Mouse (Mus musculus) cerebellum, postnatal 14 days (tissue): Measurements from ENCODE around the gene Cyyr1.
"Not testable (repeated sequence)": the region's sequence is repeated elsewhere in the genome, so short reads cannot be mapped to it uniquely, and the experiment has no call there.

Experiments
- DNase-seq, 2 experiments: peaks; one replicate each; pipeline ENCODE4 v3.0.0; 2021; ENCODE audit warnings: mixed read lengths in 2 of 2

Cyyr1 gene

GRCm38 (mm10) chr16:85553297-85553696 is at the start of gene Cyyr1:
TSS of gene Cyyr1 (minus strand) at chr16:85553397.
- DNase-seq = not testable (repeated sequence)

- DNase-seq = no peak
These were observed 35.6 kb upstream of the Cyyr1 start for GRCm38 (mm10) chr16:85588844-85589243.

- DNase-seq = no peak
These were observed 34.5 kb upstream of the Cyyr1 start for GRCm38 (mm10) chr16:85587573-85588226.

DNA sequence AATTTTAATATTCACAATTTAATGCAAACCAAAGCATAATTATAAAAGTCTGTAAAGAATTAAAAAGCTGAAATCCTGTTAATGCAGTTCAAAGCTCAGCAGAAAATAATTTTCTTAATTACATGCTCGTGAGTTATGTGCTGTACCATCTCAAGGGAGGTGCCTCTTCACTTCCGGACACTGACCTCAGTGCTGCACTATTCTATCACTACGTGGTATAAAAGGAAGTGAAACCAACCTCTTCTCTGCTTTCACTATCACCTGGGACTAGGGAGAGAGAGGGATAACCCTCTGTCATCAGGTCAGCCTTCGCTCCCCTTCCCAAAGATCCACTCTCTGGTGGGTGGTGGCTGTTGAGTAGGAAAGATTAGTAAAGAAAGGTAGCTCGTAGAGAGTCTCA is 13.3 kb upstream of the Cyyr1 start:
- no peak for DNase-seq

GRCm38 (mm10) chr16:85553838-85554237 is 641 bp upstream of the Cyyr1 start:
- DNase-seq = no peak

DNA sequence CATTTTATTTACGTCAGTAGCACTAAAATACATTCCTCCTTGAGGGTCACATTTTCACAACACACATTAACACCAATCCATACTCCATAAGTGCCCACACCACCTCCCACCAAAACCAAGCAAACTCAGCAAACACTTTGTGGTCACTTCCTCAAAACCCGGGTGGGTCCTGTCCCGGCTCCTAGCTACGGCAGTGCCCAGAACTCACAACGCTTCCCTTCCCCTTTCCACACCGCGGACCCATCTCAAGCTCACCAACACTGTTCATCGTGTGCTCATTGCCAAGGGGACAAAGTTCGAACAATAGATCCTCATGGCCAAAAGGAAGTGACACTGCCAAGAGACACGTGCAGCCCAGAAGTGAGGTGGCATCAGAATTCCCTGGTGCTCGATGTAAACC is 1.2 kb downstream of the Cyyr1 start:
- DNase-seq = not testable (repeated sequence)

DNA sequence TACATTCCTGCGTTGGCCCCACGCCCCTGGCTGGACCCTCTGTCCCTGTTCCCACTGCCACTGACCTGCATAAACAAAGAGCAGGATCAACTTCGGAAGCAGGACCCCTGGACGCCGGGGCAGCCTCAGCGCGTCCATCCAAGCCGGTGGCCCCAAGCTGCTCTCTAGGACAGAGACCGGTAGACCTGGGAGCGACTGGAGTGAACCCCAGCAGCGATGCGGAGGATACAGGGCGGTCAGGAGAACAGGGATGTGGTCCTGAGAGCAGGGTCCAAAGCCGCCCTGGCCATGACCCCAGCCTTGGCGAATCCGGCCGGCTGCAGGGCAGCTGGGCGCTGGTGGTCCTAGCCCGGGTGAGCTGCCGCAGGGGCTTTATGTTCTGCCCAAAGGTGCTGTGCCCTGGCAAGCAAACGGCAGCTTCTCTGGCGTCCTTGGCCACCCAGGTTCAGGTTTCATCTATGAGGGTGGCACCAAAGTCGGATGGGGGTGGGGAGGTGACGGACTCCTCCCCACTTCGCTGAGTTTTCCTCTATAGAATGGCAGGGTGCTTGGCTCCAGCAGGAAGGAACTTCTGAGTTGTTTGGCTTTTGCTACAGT is 3.1 kb downstream of the Cyyr1 start:
- peak; percentile 14 to 20 for DNase-seq

DNA sequence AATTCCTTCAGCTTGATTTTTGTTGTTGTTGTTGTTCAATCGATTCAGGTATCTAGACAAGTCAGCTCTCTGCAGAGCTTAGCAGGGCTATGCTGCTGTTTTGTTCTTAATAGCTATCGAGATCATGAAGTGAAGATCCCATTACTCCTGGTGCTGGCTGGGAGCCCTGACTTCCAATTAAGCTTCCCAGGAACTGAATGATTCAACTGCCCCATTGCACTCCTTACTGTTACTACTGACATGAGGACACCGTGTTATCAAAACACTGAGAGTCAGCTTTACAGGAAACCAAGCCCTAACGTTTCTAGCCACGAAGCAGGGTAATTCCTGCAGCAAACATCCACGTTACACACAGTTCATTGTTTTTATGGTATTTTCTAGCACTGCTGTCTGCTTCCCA is 6.7 kb downstream of the Cyyr1 start:
- no peak for DNase-seq

DNA sequence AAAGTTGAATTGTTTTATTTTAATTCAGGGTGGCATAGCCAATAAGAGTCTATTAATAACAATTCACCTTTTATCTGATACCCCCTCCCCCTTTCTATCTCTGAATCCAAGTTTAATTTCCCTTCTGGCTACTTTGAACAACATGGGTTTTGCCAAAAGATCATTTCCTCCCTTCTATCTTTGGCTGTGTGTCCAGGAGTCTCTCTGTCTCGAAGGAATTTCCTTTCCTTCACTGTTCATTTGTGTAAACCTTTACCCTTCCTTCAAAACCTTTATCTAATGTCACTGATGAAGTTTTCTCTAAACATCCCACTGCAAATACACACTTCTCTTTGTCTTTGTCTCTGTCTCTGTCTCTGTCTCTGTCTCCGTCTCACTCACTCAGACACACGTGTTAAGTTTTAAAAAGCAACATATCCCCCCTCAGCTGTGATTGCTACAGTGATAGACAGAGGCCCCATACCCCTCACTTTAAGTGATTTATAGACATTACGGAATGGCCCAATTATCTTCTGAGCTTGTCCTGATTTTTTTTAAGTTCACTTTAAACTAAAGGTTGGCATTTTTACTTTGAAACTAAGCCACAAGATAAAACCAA is 11.4 kb downstream of the Cyyr1 start:
- DNase-seq = no peak

GRCm38 (mm10) chr16:85541023-85541422 is 12.2 kb downstream of the Cyyr1 start:
- no peak for DNase-seq

DNA sequence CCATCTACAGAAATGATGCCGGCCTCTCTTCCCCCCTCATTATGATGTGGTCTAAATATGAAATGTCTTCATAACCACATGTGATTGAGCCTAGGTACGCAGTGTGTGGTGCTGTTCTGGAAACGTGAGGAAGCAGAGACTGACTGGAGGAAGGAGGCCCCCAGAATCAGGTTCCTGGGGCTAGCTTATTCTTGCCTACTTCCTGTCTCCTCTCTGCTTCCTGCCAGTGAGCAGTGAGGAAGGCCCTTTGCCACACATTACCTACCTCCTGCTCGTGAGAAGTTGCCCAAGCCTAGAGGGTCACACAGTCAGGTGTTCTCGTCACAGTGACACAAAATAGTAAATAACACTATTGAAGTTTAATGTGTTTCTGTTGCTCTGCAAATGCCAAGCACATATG is 14.8 kb downstream of the Cyyr1 start:
- no peak for DNase-seq

DNA sequence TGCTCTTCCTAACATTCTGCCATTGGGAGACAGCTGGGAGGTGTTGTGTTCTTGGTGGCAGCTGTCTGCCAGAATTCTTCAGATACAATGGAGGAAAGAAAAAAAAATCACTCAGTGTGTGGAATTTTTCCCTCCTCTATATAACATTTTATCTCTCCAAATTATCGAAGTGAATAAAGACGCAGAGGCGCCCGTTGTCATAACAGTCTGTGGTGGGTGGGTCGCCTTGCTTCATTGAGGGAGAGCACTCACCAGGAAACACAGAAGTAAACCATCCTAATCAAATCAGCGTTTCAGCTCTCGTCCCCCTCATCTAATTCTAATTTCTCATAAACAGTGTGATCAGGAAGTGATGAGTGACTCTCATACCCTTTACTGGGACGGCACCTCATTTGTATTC is 17.1 kb downstream of the Cyyr1 start:
- no peak for DNase-seq

DNA sequence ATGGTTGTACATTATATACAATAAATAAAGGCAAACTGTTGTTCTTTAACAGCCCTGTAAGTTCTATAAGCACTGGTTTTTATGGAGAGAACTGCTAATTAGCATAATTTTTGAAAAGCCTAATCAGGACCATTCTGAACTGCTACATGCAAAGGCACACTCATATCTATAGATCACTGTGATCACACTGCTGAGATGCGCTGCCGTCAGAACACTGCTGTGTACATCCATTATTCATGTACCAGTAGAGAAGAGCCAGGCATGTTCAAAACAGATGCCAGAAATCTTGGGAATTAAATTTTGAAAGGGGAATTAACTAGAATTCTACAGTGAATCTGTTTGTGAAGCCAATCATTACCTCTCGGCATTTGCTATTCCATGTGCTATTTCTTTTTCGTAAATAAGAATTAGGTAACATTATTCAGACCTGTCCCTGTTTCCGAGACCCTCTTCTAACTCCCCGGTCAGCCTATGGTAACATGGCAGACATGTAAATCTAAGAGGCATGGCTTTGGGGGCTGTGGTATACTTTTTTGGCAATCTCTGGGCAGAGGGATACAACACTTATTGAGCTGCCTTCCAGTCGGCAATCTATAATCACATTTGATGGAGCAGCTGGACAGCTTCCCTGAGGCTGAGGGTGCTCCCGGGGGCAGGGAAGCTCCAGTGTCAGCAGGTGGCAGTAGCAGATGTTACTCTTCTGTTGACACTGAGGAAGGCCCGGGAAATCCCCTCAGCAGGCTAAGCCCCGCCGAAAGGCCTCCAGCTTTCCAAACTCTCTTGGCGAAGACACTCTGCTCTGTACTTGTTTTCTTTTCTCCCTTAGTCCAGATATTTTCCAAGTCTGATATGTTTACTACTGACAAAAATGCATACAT is 25.2 kb downstream of the Cyyr1 start:
- peak in 1 of 2 experiments; percentile 6 for DNase-seq

GRCm38 (mm10) chr16:85524589-85524988 is 28.6 kb downstream of the Cyyr1 start:
- DNase-seq = no peak

GRCm38 (mm10) chr16:85507264-85507663 is 45.9 kb downstream of the Cyyr1 start:
- DNase-seq = no peak

DNA sequence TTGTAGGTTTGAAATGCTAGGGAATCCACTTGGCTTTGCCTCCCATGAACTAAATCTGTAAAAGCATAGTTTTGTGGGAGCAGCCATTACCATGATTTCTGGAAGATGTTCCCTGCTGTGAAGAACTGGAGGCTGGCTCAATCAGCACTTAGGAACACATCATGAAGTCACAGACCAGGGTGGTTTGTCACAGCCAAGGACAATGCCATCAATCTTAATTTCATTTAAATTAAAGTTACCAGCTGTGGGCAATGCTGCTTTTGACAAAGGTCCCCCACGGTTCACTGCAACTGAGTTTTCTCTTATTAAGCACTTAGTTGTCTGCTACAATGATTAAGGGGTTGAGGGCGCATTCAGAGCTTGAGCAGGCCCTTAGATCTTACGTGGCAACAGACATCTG is 48.1 kb downstream of the Cyyr1 start:
- DNase-seq = no peak

DNA sequence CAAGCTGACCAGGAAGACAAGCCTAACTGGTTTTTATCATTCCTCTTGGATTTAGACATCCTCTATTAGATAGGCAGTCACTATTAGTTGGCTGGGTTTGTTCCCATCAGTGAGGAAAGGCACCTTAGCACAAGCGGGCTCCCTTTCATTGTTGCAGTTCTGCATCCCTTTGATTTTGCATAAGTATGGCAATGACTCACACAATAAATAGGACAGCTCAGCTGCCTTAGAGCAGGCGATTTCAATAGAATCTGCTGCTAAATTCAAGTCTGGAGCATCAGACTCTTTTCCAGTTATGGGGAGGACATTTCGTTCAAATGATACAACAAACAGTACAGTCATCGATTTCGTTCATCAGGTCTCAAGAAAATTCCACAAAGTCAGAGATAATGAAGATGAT is 49.8 kb downstream of the Cyyr1 start:
- DNase-seq = no peak

DNA sequence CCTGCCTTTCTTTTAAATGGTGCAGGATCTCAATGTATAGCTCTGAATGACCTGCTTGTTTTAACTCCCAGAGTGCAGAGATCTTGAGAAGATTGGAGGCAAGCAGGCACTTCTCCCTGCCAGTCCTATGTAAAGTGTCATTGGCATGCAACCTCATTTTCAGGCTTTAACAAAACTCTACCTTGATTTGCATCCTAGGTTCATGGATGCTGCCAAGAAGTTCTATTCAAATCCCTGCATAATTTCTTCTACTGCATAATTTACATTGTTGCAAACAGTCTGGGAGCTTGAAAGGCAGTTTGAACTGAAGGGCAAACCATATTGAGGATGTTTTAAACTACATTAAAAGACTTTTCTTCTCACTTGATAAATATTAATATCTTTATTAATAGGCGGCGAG is 57.4 kb downstream of the Cyyr1 start:
- DNase-seq = no peak

- DNase-seq = peak; percentile 24 to 35
These were observed 65.0 kb downstream of the Cyyr1 start for GRCm38 (mm10) chr16:85488105-85488607.

GRCm38 (mm10) chr16:85487266-85487665 is 65.9 kb downstream of the Cyyr1 start:
- no peak for DNase-seq

DNA sequence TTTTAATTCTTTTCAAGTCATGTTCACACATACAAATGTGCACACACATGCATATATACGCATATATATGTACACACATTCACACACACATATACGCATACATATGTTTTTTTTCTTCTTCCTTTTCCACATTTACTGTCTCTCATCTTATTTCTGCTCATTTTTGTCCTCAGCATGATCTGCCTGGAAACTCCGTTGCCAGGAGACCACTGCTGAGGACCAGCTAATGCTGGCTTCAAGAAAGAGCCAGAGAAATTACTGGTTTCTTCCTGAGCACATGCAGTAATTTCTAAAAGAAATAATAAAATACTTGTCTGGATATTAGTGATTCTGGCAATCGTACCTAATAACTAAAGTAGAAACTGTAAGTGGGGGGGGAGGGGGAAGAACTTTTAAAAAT is 68.6 kb downstream of the Cyyr1 start:
- no peak for DNase-seq

GRCm38 (mm10) chr16:85474552-85475071 is 78.6 kb downstream of the Cyyr1 start:
- DNase-seq = no peak

DNA sequence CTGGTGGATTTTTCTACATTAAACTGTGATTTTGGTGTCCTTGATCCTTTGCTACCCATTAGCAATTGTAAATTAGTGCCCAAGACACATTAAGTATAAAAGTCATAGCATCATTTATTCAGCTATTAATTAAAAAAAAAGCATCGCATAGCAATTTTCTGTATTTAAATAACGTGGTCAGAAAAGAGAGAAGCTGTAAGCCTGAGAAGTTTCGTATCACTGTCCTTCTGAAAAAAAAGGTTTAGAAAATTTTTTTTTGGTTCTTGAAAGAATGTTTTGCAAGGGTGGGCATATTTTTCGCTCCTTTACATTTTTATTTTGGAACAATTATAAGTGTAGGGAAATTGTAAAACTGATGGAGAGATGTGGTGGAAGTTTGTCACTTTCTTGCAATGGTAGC is 83.1 kb downstream of the Cyyr1 start:
- DNase-seq = no peak
